Mouse (Mus musculus): ENCODE data around the gene Caps2.
"Not testable (repeated sequence)": the region's sequence is repeated elsewhere in the genome, so short reads cannot be mapped to it uniquely, and the experiment has no call there.

Gene Caps2

DNA sequence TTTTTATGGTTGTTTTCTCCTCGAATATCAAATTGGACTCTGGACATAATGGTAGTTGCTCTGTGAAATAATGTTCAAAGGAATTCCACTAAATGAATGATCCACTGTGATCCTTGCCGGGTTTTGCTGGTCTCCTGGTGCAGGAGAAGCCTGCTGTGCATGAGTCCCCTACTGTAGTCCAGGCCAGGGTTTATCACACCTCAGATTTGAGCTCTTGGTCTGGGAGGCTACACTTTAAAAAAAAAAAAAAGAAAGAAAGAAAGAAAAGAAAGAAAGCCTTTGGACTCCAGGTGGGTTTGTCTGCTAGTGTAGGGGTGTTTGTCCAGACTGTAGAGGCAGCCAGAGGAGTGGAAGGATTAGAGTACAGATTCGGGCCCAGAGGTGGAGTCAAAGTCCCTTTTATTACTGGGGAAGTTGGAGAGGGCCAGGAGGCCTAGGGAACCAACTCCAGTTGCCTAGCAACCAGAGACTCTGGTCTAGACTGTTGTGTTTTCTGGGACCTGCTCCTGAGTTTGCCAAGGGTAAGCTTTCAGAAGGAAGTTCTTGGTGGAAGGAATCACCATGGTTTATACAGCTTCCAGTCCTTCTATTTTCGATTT is at the start of gene Caps2:
TSS of gene Caps2 (plus strand) at position 454 of the 599 bp plus-strand sequence.
- peak; percentile 21 for DNase-seq (ENCODE audit: low read depth)

DNA sequence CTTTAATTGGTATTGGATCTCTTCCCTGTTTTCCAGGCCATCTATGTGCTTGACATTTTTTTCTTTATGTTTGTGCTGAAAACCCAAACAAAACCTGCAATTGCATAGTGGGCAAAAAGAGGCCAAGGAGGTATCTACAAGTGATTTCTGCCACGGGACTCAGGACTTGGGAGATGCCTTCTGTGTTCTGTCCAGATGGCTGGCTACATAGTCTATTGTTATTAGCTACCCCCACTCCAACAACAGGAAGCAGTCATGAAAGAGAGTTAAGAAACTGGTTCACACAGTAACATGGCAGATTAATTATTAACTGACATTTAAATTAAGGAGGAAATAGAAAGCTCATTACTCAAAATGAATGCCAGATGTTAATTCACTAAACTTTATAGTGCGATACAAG is 38.3 kb upstream of the Caps2 start:
- DNase-seq (ENCODE audit: low read depth), result not testable (repeated sequence)

DNA sequence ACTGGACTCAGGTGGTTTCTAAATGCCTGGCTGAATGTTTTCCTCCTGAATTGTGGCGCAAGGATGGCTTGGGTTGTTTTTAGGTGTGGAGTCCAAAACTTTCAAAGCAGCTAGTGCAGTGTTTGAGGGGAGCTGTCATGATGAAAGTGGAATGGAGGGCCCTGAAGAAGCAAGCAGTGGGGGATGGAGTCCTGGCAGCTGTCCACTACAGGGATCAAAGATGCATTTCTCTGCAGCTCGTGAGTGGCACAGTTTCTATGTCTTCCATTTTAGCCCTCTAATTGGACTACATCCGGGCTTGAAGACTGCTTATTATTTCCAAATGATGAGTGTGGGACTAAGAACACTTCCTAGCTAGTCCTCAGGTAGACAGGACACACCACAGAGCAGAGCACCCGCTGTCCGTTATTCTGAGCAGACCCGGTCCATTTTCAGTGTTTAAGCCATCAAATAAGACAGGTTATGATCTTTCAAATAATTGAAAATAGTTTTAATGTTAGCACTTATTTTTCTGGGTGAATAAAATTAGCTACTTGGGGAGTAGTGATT is 35.7 kb upstream of the Caps2 start:
- not testable (repeated sequence) for DNase-seq (ENCODE audit: low read depth)

DNA sequence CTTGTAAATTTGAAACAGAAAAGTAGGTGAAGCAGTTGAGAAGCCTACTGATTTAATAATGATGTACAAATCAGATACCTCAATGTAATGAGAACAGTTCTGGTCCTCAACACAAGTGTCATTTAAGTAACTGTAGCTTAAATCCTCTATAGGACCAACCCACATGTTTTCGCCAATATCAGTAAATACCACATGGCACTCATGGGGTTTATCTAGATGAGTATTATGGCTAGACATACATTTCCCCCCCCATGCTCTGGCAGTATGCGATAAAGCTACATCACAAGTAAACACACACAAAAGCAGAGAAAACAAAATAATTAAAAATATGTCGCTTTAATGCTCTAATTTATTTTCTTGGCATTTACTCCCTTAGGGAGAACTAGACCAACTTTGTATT is 31.2 kb upstream of the Caps2 start:
- DNase-seq (ENCODE audit: low read depth), result no peak

DNA sequence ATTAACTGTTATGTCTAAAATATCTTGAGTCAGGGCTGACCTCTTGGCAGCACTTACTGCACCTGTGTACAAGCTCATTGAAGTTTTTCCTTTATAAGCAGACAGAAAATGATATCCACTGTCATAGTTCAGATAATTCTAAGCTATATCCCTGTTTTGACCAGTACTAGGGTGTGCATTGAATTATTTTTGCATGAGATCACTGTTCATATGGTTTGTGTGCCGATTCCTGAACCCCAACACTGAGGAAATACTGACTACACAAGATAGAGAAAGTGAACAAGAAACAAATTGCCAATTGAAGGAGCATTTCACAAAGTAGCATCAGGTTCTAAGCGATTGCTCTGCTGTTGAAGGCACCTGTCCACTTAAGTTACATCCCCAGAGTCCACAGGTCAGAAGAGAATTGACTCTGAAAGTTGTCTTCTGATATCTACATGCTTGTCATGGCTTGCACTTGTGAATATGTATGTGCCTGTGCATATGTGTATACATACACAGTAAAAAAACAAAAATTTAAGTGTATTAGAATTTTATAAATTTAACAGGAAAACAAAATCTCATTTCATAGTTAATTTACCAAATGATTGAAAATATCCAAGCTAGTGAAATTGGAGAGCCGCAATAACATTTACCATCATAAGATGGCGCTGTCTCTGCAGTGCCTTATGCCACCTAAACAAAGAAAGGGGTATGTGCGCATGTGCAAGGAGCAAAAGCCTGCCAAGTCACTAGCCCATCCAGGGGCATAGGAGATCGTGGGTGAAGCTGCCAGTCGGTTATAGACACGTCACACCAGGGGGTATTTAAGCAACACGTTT is 25.2 kb upstream of the Caps2 start:
- peak; percentile 68 for DNase-seq (ENCODE audit: low read depth)

DNA sequence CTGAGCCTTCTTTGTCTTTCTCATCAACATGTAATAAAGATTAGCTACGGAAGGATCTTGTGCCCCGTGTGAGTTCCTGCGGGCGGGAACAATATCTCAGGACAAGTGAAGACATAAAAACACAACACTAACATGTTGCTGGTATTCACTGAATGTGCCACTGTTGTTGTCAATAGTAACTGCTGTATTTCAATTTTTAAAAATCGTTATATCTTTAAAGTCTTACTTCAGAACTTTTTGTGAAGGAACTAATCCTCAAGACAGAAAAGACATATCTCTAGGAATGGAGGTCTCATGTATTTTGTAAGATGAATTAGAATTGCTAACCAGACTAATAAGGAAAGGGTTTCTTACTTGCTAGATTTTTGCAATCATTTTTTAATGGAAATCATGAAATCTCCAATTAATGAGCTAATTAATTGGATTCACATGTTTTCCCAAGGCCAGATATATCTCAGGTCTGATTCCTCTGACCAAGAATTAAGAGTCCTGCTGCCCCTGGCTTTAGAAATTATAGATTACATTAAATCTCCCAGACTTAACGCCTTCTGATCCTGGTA is 24.5 kb upstream of the Caps2 start:
- DNase-seq (ENCODE audit: low read depth), result peak; percentile 10

DNA sequence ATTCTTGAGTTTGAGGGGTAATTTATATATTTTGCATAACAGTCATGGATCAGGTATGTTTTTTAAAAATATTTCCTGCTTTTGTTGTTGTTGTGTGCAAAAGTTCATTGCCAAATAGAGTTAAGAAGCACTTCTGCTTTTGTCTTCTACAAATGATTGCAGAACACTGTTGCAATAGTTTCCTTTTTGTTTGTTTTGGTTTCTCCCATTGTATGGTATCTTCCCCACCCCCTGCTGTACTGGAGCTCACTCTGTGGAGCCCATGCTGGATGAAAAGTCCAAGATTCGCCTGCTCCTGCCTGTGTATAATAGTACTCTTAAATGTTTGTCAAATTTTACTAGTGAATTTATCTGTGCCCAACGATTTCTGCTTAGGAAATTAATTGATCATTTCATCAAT is 23.6 kb upstream of the Caps2 start:
- peak; percentile 64 for DNase-seq (ENCODE audit: low read depth)

DNA sequence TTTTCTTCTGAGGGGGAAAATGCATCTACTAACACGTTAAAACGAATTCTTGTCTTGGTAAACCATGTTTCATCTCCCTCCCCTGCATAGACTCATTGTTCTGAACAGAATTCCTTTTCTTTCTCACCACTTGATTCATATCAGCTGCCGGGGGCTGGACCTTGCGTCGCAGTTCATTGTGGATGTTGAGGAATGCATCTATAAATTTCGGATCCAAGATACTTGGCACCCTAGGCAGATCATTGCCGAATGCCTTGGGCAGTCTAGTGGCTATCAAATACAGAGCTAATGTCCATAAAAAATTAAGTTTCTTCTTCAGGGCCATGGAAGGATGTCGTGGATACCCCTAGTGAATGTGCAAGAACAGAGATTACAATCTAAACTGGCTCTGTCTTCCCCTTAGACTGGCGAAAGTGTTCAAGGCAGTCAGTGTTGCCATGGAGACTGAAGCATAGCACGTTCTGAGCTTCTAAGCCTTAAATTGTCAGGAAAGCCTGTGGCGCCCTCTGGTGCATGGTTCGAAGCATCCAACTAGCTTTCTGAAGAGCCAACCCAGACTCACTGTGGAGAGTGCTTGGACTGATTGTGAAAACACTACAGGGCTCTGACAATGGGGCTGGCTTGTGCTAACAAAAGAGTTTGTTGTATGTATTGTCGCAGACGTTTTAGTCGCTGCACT is 3.4 kb upstream of the Caps2 start, which contains the start of gene Glipr1l3:
TSS of gene Glipr1l3 (minus strand) at position 446 of the 679 bp plus-strand sequence.
- peak; percentile 83 for DNase-seq (ENCODE audit: low read depth)

DNA sequence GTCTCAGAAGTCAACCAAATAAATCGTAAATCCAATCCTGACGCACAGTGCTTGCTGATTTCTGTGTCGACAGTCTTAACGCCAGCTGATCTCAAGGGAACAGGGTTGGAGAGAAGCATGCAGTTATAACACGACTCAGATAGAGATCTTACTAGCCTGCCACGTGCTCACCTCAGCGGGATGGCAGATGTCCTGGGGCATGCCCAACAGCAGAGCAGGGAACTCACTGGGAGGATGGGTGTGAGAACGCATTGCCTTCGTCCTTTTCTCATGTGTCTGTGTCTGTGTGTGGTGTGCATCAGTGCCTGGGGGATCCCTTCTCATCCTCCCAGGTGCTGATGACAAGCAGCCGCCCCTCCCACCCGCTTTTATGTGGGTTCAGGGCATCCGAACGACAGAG is 13.6 kb downstream of the Caps2 start:
- not testable (repeated sequence) for DNase-seq (ENCODE audit: low read depth)

DNA sequence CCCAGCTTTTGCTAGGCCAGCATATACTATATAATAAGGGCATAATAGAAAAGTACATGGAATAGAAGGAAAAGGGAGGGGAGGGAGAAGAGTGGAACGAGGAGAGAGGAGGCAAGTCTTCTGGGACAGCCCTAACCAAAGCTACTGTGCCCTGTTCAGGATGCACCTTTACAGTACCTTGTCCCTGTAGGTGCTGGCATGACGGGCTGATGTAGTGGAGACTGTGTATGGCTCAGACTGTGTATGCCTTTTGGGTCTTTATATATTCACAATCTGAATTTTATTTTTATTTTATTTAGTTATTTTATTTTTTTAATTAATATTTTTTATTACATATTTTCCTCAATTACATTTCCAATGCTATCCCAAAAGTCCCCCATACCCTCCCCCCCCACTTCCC is 30.5 kb downstream of the Caps2 start:
- DNase-seq (ENCODE audit: low read depth), result not testable (repeated sequence)

DNA sequence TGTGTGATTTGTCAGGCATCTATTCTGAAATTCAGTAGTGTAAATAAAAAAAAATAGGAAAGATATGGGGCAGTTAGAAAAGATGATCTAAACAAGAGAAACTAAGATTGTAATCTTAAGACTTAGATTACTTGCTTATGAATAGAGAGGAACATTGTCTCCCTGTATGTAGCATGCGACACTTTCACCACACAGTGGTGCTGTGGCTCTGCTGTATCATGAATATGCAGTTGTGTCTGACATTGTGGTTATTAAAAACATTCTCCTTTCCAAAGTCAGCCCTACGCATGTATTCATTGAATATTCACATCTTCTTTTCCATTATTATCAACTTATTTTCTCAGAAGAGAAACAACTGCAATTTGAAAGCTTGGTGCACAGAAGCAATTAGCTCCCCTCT is 40.0 kb downstream of the Caps2 start:
- DNase-seq (ENCODE audit: low read depth), result peak; percentile 52

DNA sequence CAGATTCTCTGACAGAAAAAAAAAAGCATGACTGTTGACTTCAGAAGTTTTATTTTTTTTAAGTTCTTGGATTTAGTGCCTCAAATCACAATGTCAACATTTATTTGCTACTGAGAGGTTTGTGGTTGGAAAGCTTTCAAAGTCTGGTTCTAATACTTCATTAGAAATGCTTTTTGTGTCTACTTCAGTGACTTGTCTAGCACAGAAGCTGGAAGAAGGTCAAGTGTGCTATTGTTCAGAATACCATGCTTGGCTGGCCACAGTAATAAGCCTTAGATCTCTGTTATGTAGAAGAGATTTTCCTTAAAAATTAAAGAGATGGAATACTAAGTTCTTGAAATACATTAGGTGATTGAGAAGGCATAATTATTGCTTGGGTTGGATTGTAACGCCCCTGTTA is 63.7 kb downstream of the Caps2 start:
- no peak for DNase-seq (ENCODE audit: low read depth)

DNA sequence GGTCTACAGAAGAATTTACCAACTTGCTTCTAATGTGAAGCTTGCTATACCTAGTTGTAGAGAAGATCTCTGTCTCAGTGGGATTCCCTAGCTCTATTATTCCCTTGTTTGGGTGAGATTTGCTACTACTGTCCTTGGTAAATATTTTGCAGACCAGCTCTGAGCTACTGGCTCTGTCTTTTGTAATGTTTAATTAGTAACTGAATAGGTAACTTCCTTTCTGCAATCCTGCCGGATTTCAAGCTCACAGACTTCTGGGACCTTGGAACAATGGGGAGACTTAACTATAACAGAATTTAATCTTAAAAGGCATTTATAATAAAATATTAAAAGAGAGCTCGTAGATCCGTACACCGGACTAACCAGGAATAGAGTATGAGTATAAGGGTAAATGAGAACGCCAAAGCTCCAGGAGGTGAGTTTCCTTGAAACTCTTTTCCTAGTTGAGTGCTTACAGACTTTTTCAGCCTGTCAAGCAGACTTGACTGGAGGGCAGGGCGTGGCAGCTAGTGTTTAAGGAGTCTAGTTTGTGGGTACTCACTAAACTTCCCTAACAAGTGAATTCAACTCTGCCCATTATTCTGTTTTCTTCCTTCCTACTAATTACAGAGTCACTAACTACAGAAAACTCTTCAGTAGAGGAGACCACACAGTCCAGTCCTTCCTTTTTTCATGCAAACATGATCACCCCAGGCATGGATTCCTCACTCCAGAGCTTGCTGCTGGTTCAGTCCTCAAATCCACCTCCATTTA is 65.8 kb downstream of the Caps2 start:
- not testable (repeated sequence) for DNase-seq (ENCODE audit: low read depth)

DNA sequence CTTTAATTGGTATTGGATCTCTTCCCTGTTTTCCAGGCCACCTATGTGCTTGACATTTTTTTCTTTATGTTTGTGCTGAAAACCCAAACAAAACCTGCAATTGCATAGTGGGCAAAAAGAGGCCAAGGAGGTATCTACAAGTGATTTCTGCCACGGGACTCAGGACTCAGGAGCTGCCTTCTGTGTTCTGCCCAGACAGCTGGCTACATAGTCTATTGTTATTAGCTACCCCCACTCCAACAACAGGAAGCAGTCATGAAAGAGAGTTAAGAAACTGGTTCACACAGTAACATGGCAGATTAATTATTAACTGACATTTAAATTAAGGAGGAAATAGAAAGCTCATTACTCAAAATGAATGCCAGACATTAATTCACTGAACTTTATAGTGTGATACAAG is 69.3 kb downstream of the Caps2 start:
- DNase-seq (ENCODE audit: low read depth), result not testable (repeated sequence)

DNA sequence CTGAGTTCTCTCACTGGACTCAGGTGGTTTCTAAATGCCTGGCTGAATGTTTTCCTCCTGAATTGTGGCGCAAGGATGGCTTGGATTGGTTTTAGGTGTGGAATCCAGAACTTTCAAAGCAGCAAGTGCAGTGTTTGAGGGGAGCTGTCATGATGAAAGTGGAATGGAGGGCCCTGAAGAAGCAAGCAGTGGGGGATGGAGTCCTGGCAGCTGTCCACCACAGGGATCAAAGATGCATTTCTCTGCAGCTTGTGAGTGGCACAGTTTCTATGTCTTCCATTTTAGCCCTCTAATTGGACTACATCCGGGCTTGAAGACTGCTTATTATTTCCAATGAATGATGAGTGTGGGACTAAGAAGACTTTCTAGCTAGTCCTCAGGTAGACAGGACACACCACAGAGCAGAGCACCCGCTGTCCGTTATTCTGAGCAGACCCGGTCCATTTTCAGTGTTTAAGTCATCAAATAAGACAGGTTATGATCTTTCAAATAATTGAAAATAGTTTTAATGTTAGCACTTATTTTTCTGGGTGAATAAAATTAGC is 72.0 kb downstream of the Caps2 start:
- not testable (repeated sequence) for DNase-seq (ENCODE audit: low read depth)

DNA sequence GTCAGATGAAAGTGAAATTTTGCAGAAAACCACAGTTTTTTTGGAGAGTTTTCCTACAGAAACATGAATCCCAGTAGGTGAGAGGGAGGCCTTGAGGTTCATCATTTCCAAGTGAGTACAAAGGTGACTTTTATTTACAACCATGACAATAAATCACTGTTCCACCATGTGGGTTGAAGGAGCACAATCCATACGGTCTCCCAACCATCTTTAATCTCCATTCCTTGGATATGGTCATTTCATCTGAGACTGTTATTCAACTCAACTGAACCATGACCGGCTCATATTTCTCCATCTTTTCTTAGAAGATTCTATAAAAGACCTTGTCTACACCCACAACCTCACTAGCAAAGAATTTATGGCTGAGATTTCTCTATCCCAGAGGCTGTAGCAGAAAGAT is 84.9 kb downstream of the Caps2 start:
- no peak for DNase-seq (ENCODE audit: low read depth)

DNA sequence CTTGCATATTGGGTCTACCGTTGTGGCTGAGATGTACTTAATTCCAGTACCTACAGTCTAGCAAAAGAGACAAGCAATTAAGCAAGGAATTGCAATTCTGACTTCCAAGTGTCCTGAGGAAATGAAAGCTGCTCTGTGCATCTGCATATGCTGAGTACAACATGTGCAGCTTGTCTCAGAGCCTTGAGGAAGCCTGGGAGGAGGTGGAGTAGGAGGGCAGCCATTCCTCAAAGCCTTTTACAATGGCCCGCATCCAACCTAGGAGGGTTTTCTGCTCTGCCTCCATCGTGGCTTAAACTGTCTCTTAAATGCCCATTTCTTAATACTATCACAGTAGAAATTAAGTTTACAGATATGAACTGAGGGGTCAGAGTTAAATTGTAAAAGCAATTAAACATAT is 100.0 kb downstream of the Caps2 start:
- DNase-seq (ENCODE audit: low read depth), result no peak

Measured in 416B (cell line).